Mouse (Mus musculus) A20 (cell line): ENCODE data around the gene Vmn2r115.
"Not testable (repeated sequence)": the region's sequence is repeated elsewhere in the genome, so short reads cannot be mapped to it uniquely, and the experiment has no call there.

Experiments
- DNase-seq: peaks from one replicate; pipeline ENCODE4 v3.0.0-alpha.2; 2011; ENCODE audit warnings: low read depth, low spot score

Gene Vmn2r115

DNA sequence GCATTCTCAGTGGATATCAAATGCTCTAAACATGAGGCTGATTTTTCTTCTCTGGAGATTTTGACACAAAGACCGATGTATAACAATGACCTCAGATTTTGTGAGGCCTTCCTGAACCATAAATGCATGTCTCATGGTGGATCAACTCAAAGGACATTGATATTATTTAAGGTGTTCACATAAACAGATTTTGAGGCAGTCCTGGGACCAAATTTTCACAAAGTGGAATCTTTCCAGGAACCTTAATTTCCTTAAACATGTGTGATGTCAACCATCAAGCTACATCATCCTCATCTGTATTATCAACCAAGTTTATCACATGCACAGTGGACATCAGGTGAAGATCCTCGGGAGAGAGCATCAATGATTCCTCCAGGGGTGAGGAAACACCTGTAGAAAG lies at the start of gene Vmn2r115:
TSS of gene Vmn2r115 (plus strand) at position 301 of the 400 bp plus-strand sequence.
- DNase-seq: not testable (repeated sequence)

DNA sequence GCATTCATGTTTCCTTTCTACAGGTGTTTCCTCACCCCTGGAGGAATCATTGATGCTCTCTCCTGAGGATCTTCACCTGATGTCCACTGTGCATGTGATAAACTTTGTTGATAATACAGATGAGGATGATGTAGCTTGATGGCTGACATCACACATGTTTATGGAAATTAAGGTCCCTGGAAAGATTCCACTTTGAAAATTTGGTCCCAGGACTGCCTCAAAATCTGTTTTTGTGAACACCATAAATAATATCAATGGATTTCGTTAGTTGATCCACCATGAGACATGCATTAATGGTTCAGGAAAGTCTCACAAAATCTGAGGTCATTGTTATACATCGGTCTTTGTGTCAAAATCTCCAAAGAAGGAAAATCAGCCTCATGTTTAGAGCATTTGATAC lies 31.1 kb upstream of the Vmn2r115 start, which contains the start of gene Vmn2r114:
TSS of gene Vmn2r114 (minus strand) at position 101 of the 400 bp plus-strand sequence.
- DNase-seq: not testable (repeated sequence)

DNA sequence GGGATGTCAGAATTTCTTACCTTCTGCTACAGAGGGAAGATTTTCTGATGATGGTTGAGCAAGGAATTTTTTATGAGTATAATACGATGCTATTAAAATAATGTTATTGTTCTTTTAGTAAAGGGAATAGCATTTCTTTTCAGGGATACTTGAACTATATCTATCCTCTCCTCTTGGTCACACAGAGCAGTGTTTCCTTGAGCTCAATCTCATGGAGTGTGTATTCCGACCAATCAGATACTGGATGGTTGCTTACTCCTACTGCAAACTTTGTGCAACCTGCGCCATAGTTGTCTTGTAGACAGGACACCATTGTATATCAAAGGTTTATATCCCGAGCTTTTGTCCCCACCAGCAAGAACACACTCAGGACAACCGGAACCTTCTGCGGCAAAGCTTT lies 12.9 kb upstream of the Vmn2r115 start:
- DNase-seq: no peak

DNA sequence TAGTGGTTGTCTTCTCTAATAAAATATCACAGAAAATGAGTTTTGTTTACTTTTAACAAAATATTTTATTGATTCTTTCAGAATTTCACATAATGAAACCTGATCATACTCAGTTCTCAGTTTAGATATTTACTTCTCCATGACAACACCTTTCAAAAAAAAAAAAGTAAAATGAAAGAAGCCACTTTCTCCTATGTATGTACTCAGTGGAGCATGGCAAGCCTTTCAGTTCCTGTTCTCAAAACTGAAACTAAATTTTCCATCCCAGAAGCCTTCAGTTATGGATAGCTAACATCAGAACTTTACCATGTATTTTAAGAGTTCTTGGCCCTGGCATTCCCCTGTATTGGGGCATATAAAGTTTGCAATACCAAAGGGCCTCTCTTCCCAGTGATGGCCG lies 8.1 kb downstream of the Vmn2r115 start:
- DNase-seq: no peak

DNA sequence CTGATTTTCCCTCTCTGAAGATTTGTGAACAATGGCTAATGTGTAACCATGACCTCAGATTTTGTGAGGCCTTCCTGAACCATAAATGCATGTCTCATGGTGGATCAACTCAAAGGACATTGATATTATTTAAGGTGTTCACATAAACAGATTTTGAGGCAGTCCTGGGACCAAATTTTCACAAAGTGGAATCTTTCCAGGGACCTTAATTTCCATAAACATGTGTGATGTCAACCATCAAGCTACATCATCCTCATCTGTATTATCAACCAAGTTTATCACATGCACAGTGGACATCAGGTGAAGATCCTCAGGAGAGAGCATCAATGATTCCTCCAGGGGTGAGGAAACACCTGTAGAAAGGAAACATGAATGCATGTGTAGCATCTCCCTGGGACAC lies 40.8 kb downstream of the Vmn2r115 start, which contains the start of gene Vmn2r116:
TSS of gene Vmn2r116 (plus strand) at position 301 of the 400 bp plus-strand sequence.
- DNase-seq: not testable (repeated sequence)
